Mouse (Mus musculus): ENCODE results near the gene Orm3. TPM values are rescaled to one million over a fixed set of nuclear protein-coding genes. Genes with fewer than 3 reads are reported as not detected.
"Not testable (repeated sequence)": the region's sequence is repeated elsewhere in the genome, so short reads cannot be mapped to it uniquely, and the experiment has no call there.

The Orm3 gene
- polyA plus RNA-seq (2015; fragmentation: Nextera tagmentation; extraction: Ambion mirVana) = not detected in 2 replicates

DNA sequence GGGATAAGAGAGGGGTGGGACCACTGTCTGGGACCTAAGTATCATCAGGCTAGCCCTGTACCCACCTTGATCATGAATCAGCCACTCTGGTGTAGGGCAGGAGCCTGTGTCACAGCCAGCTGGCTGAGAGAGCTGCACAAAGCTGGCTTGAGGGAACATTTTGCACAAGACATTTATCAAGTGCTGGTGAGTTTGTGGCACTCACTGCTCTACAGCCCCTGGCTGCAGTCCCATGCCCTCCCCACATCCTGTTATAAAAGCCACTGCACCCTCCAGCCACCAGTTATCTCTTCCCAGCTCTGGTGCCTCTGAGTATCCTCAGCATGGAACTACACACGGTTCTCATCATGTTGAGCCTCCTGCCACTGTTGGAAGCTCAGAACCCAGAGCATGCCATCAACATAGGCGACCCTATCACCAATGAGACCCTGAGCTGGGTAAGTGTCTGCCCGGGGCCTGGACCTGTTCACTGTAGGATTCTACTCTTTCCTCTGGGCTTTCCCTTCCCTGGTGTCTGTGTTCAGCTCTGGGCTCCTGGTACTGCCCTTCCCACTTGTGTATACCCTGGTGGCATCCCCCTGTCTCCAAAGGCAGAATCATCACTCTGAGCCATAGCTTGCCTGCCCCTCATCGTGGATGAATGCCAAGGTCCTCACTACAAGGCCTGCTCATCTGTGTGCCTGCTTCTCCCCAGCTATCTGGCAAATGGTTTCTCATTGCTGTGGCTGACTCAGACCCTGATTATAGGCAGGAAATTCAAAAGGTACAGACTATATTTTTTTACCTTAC lies at the start of gene Orm3:
Gene Orm3 (plus strand): TSS at position 286 of the 789 bp plus-strand sequence.
- Histone ChIP-seq H3K4me1 (replicated peaks; ENCODE audit: control insufficient read depth, insufficient read depth, low read length) (no peaks in the 10 kb centered on the region), H3K4me3 (replicated peaks; ENCODE audit: low read length) (no peak within 1 kb of the TSS), H3K27ac (ENCODE audit: low read length) (no peak within 1 kb of the TSS), H3K4me2 (ENCODE audit: low read length) (no peak within 1 kb of the TSS), H3K9me3 (ENCODE audit: control insufficient read depth, low read length) (no peaks in the 10 kb centered on the region), H3K27me3 (replicated peaks; ENCODE audit: control insufficient read depth, insufficient read depth, low read length) (no peaks in the 10 kb centered on the region), H3K36me3 (ENCODE audit: control insufficient read depth, insufficient read depth) (no peaks in the 10 kb centered on the region), H3K9ac (replicated peaks; ENCODE audit: low read depth, low read length) (no peak within 1 kb of the TSS)
- 81% methylated on average over 4 of the region's 4 CpGs for WGBS
- no peak for ATAC-seq

DNA sequence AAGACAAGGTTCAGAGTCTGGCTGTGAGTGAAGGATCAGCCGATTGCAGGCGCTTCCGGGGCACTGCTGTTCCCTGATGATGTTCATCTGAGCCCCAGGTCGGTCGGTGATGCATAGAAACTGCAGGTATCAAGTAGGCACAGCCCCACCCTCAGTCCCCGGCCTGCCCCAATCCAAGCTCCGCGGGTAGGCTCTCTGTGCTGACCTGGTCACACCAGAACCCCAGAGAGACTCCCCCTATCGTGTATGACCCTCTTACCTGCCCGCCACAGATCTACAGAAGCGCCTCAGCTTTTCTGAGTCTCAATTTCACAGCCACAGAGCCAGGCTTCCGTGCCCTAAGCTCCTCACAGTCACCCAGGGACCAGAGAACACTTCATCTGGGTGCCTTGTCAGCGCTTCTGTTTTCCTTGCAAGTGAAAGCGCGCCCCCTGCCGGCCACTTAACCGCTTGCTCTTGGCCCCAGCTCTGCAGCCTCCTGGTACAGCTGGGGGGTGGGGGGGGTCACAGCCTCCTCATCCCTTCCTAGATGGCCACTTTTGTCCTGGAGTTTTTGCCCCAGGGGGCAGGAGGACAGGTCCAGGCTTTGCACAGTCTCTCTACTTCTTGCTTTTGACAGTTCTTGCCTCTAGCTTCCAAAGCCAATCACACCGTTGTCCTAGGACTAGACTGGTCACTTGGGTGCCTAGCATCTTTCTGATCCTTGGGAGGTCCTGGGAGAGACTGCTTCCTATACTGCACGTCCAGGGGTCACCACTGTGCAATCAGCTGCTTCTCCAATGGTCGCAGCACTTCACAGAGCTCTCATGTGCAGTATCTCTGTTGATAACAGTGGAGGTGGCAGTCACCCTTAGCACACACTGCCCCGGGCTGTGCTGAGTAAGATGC lies 48.5 kb upstream of the Orm3 start:
- no peaks in the 10 kb centered on the region for H3K27me3 ChIP-seq (replicated peaks; ENCODE audit: control insufficient read depth, insufficient read depth, low read length)
- no peaks in the 10 kb centered on the region for H3K9me3 ChIP-seq (ENCODE audit: control insufficient read depth, low read length)
- H3K4me2 ChIP-seq (ENCODE audit: low read length) = no peak overlapping the region
- no peak overlapping the region for H3K27ac ChIP-seq (ENCODE audit: low read length)
- H3K9ac ChIP-seq (replicated peaks; ENCODE audit: low read depth, low read length) = no peak overlapping the region
- WGBS = 32% methylated on average over 21 of the region's 21 CpGs
- no peaks in the 10 kb centered on the region for H3K36me3 ChIP-seq (ENCODE audit: control insufficient read depth, insufficient read depth)
- H3K4me1 ChIP-seq (replicated peaks; ENCODE audit: control insufficient read depth, insufficient read depth, low read length) = peaks cover 4% of the 10 kb centered on the region; the same call in 1 of the 2 replicates
- H3K4me3 ChIP-seq (replicated peaks; ENCODE audit: low read length) = no peak overlapping the region
- peak; percentile 73 for ATAC-seq

DNA sequence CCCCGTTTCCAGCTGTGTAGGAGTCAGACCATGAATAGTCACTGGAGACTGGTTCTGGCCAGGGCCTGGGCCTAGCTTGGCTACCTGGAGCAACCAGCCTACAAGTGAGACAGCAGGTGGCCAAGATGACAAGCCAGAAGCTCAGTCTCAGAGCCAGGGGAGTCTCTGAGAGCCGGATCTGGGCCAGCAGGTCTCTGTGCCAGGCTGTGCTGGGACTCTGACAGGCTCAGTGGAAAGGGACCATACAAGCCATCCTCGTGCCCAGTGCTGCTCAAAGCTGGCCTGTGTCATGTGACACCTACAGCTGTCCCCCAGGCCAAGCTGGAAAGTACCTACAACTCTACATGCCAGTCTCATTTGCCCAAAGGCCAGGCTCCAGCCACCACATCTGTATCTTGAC lies 47.6 kb upstream of the Orm3 start:
- H3K27me3 ChIP-seq (replicated peaks; ENCODE audit: control insufficient read depth, insufficient read depth, low read length) = no peaks in the 10 kb centered on the region
- no peak overlapping the region for H3K9ac ChIP-seq (replicated peaks; ENCODE audit: low read depth, low read length)
- no peaks in the 10 kb centered on the region for H3K36me3 ChIP-seq (ENCODE audit: control insufficient read depth, insufficient read depth)
- H3K9me3 ChIP-seq (ENCODE audit: control insufficient read depth, low read length) = no peaks in the 10 kb centered on the region
- no peaks in the 10 kb centered on the region for H3K4me1 ChIP-seq (replicated peaks; ENCODE audit: control insufficient read depth, insufficient read depth, low read length)
- no peak overlapping the region for H3K27ac ChIP-seq (ENCODE audit: low read length)
- no peak overlapping the region for H3K4me3 ChIP-seq (replicated peaks; ENCODE audit: low read length)
- WGBS = 75% methylated on average over 3 of the region's 3 CpGs
- H3K4me2 ChIP-seq (ENCODE audit: low read length) = no peak overlapping the region
- ATAC-seq = 0 out of 2 replicates have a peak, but pooled peaks have one; percentile 37

DNA sequence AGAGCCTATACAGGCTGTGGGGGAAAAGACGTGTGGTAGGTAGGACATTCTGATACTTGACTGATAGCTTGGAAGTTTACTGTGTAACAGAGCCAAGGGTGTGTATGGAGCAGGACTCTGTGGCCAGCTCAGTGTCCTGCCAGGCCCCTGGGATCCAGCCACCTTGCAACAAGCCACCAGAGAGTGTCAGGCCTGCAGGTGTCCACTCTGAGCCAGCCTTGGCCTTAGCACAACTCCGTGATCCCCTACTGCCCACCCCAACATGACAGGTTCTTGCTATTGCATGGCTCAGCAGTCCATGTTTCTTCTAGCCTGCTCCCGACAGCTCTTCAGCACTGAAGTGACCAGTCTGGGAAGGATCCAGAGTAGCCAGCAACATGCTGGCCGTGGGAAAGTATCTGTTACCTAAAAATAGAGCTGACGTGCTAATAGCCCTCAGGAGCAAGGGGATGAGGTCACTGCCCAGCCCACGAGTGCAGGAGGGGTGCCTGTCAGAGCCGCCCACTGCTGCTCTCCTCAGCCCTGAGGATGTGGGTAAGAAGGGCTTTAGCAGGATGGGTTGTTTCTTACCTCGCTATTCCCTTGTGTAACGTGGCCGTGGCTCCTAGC lies 45.6 kb upstream of the Orm3 start:
- Histone ChIP-seq H3K27me3 (replicated peaks; ENCODE audit: control insufficient read depth, insufficient read depth, low read length) (no peaks in the 10 kb centered on the region), H3K9ac (replicated peaks; ENCODE audit: low read depth, low read length) (no peak overlapping the region), H3K4me3 (replicated peaks; ENCODE audit: low read length) (no peak overlapping the region), H3K4me2 (ENCODE audit: low read length) (no peak overlapping the region), H3K9me3 (ENCODE audit: control insufficient read depth, low read length) (no peaks in the 10 kb centered on the region), H3K4me1 (replicated peaks; ENCODE audit: control insufficient read depth, insufficient read depth, low read length) (no peaks in the 10 kb centered on the region), H3K27ac (ENCODE audit: low read length) (no peak overlapping the region), H3K36me3 (ENCODE audit: control insufficient read depth, insufficient read depth) (no peaks in the 10 kb centered on the region)
- no peak for ATAC-seq
- 62% methylated on average over 10 of the region's 10 CpGs for WGBS

DNA sequence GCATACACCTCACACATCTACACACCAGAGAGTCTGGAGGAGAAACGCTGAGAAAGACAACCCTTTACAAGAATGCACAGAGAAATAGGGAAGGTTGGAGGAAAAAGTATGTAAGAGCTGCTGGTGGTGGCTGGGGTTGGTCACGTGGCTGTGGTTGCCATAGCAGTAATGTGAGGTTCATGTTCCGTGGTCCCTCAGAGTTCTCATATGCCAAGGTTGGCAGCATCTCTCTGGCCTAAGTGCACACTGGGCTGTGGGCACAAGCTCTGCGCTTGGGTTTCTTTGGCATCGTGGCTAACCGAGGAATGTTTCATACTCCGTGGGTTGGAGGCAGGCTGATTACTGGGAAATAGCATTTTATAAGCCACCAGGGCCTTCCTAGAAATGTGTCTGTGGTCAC lies 44.5 kb upstream of the Orm3 start:
- no peaks in the 10 kb centered on the region for H3K9me3 ChIP-seq (ENCODE audit: control insufficient read depth, low read length)
- no peak overlapping the region for H3K4me3 ChIP-seq (replicated peaks; ENCODE audit: low read length)
- no peak overlapping the region for H3K9ac ChIP-seq (replicated peaks; ENCODE audit: low read depth, low read length)
- WGBS = 88% methylated on average over 7 of the region's 7 CpGs
- H3K27ac ChIP-seq (ENCODE audit: low read length) = no peak overlapping the region
- no peaks in the 10 kb centered on the region for H3K36me3 ChIP-seq (ENCODE audit: control insufficient read depth, insufficient read depth)
- H3K4me2 ChIP-seq (ENCODE audit: low read length) = no peak overlapping the region
- ATAC-seq = no peak
- H3K4me1 ChIP-seq (replicated peaks; ENCODE audit: control insufficient read depth, insufficient read depth, low read length) = no peaks in the 10 kb centered on the region
- H3K27me3 ChIP-seq (replicated peaks; ENCODE audit: control insufficient read depth, insufficient read depth, low read length) = no peaks in the 10 kb centered on the region

DNA sequence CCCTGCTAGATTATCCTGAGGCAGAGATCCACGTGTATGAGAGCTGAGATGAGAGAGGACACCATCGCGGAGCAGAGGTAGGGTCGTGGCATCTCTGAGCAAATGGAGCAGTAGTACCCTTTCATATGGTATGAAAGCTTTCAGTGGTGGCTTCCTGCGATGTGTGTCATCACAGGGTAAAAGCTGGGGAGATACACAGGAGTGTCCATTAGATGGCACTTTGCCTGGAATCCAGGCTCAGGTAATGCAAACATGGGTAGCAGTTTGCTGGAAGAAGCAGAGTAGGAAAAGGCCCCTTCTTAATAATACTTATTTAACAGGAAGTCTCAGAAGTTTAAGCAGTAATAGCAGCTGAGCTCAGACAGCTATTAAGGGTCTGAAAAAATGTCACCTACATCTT lies 41.9 kb upstream of the Orm3 start:
- no peaks in the 10 kb centered on the region for H3K36me3 ChIP-seq (ENCODE audit: control insufficient read depth, insufficient read depth)
- ATAC-seq = no peak
- no peaks in the 10 kb centered on the region for H3K9me3 ChIP-seq (ENCODE audit: control insufficient read depth, low read length)
- H3K4me1 ChIP-seq (replicated peaks; ENCODE audit: control insufficient read depth, insufficient read depth, low read length) = no peaks in the 10 kb centered on the region
- no peaks in the 10 kb centered on the region for H3K27me3 ChIP-seq (replicated peaks; ENCODE audit: control insufficient read depth, insufficient read depth, low read length)
- H3K4me2 ChIP-seq (ENCODE audit: low read length) = no peak overlapping the region
- WGBS = 81% methylated on average over 5 of the region's 5 CpGs
- no peak overlapping the region for H3K4me3 ChIP-seq (replicated peaks; ENCODE audit: low read length)
- no peak overlapping the region for H3K27ac ChIP-seq (ENCODE audit: low read length)
- no peak overlapping the region for H3K9ac ChIP-seq (replicated peaks; ENCODE audit: low read depth, low read length)

DNA sequence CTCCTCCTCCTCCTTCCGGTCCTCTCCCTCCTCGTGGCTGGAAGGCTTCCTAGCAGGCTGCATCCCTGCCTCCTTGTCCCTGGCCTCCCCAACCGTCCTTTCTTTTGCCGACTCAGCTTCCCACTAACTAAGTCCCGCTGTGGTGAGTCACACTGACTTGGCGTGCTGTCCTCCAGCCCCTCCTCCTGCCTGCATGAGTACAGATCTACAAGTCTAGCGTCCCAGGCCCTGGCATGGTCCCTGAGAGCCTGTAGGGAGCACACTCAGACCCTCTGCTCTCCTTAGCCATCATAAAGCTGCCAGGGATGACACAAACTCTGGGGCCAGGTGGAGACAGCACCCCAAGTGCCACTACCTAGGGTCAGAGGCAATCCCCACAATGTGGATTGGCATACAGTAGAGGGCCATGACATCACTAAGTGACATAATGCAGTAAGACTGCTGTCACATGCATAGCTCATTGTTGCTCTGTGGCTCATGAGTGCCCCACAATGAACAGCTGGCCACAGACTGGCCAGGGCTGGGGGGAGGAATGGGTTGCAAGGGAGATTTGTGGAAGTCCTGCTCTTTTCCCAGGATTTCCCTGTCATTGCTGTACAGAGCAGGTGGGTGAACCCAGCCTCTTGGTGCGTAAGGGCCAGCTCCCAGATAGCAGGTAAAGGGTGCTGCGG lies 39.8 kb upstream of the Orm3 start:
- Histone ChIP-seq H3K4me3 (replicated peaks; ENCODE audit: low read length) (no peak overlapping the region), H3K27ac (ENCODE audit: low read length) (no peak overlapping the region), H3K9ac (replicated peaks; ENCODE audit: low read depth, low read length) (no peak overlapping the region), H3K4me1 (replicated peaks; ENCODE audit: control insufficient read depth, insufficient read depth, low read length) (no peaks in the 10 kb centered on the region), H3K36me3 (ENCODE audit: control insufficient read depth, insufficient read depth) (no peaks in the 10 kb centered on the region), H3K9me3 (ENCODE audit: control insufficient read depth, low read length) (no peaks in the 10 kb centered on the region), H3K4me2 (ENCODE audit: low read length) (no peak overlapping the region), H3K27me3 (replicated peaks; ENCODE audit: control insufficient read depth, insufficient read depth, low read length) (no peaks in the 10 kb centered on the region)
- peak; percentile 56; the same call in 1 of the 2 replicates for ATAC-seq
- 60% methylated on average over 9 of the region's 9 CpGs for WGBS

DNA sequence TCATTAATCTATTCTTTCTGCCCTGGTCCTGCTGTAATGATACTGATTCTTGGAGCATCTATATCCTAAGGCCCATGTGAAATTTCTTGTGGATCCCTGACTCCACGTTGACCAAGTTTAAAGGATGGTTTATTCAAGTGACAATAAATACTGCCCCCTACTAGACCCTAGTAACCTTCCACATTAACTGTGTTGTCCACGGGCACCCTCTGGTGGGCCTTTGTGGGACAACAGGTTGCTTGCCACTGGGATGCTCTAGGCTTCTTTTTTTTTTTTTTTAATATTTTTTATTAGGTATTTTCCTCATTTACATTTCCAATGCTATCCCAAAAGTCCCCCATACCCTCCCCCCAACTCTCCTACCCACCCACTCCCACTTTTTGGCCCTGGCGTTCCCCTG lies 36.4 kb upstream of the Orm3 start:
- 24% methylated on average over 3 of the region's 3 CpGs for WGBS
- H3K27me3 ChIP-seq (replicated peaks; ENCODE audit: control insufficient read depth, insufficient read depth, low read length); H3K36me3 ChIP-seq (ENCODE audit: control insufficient read depth, insufficient read depth); H3K9me3 ChIP-seq (ENCODE audit: control insufficient read depth, low read length); H3K4me1 ChIP-seq (replicated peaks; ENCODE audit: control insufficient read depth, insufficient read depth, low read length); ATAC-seq; H3K9ac ChIP-seq (replicated peaks; ENCODE audit: low read depth, low read length); H3K4me2 ChIP-seq (ENCODE audit: low read length); H3K4me3 ChIP-seq (replicated peaks; ENCODE audit: low read length); H3K27ac ChIP-seq (ENCODE audit: low read length): not testable (repeated sequence)

All from forebrain, embryonic 16.5 days (tissue).